Mouse (Mus musculus): ENCODE measurements around the gene Snx21.
"Not testable (repeated sequence)": the region's sequence is repeated elsewhere in the genome, so short reads cannot be mapped to it uniquely, and the experiment has no call there.

Snx21 gene

GRCm38 (mm10) chr2:164793772-164794171 is 8.1 kb downstream of the Snx21 start:
- no peak for DNase-seq (ENCODE audit: low spot score in 2 of 2)

DNA sequence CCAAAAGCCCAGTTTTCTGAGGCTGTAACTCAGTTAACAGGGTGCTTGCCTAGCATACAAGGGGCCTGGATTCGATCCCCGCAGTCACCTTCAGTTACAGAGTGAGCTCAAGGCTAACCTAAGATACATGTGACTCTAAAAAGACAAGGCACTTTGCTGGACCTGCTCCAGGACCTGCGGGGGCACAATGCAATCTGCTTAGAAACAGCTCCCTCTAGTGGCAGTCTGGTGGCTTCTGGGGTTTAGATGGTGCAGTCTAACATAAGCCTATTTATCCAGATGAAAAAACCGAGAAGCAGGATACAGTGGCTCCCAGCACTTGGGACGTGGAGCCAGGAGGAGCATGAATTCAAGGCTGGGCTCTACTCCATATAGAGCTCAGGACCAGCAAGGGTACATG is 8.7 kb downstream of the Snx21 start:
- DNase-seq (ENCODE audit: low spot score in 2 of 2): peak; percentile 54 to 84

- no peak for DNase-seq (ENCODE audit: low spot score in 2 of 2)
These were observed 10.2 kb downstream of the Snx21 start for GRCm38 (mm10) chr2:164795868-164796267.

- DNase-seq (ENCODE audit: low spot score in 2 of 2): not testable (repeated sequence)
These were observed 12.9 kb downstream of the Snx21 start for GRCm38 (mm10) chr2:164798554-164798953.

DNA sequence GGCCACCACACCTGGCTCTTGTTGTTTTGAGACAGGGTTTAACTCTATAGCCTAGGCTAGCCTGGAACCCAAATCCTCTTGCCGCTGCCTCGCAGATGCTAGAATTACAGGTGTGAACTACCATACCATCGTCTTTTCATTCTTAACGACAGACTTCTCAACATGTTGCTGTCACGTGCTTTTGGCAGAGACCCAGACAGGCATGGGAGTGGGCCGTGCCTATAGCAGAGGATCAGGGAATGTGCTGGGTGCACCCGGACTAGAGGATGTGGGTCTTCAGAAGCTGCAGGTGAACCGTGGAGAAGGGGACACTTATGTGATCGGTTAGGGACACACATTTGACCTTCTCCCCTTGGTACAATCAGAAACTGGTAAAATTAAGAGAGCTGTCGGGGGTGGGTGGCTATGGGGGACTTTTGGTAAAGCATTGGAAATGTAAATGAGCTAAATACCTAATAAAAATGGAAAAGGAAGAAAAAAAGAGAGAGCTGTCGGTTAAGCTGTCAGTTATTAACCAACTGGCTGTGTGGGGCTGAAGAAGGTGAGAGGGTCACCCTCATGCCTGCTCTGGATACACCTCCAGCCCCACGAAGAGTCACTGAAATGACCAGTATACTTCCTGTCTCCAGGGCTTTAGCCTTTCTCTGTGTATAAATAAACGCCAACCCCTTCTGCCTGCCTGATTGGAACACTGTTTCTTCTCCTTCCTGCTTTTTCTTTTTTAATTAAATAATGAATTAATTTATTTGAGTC is 14.8 kb downstream of the Snx21 start:
- no peak for DNase-seq (ENCODE audit: low spot score in 2 of 2)

DNA sequence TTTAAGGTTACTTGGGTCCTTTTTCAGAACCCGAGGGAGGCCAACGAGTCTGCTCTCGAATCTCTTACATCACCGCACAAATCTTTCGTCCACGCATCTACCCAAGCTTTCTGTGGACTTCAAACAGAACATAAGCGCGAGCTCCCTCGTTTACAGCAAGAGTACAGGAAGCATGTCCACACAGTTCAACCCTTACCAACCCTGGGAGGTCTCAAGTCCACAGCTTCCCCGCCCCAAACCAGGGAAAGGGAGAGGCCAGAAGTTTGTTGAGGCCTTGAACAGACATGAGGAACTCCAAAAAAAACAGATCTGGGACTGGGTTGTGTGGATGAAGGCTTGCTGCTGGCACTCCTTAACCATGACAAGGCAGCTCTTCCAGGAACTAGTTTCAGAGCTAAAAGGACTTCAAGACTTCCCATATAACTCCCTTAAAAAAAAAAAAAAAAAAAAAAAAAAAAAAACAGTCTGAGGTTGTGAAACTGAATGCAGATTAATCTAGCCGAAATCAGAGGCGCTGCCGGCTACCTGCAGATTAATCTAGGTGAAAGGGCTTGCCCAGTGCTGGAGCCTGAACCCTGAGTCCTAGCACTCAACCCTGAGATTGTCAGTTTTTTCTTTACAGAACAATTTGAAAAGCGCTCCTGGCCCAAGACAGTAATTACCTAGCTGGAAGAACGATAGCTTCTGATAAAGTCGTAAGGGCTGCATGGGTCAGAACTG is 17.7 kb downstream of the Snx21 start:
- DNase-seq (ENCODE audit: low spot score in 2 of 2): no peak

DNA sequence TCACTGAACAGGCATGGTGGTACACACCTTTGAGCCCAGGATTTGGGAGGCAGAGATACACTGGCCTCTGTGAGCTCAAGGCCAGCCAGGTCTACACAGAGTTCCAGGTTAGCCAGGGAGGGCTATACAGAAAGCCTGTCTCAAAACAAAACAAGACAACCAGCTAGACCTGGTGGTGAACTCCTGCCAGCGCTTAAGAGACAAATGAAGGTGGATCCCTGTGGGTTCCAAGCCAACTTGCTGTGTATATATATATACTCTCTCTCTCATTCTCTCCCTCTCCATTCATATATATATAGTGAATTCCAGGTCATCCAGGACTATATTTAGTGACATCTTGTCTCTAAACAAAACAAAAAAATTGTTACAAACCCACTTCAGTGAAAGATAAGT is 18.3 kb downstream of the Snx21 start:
- DNase-seq (ENCODE audit: low spot score in 2 of 2): no peak

DNA sequence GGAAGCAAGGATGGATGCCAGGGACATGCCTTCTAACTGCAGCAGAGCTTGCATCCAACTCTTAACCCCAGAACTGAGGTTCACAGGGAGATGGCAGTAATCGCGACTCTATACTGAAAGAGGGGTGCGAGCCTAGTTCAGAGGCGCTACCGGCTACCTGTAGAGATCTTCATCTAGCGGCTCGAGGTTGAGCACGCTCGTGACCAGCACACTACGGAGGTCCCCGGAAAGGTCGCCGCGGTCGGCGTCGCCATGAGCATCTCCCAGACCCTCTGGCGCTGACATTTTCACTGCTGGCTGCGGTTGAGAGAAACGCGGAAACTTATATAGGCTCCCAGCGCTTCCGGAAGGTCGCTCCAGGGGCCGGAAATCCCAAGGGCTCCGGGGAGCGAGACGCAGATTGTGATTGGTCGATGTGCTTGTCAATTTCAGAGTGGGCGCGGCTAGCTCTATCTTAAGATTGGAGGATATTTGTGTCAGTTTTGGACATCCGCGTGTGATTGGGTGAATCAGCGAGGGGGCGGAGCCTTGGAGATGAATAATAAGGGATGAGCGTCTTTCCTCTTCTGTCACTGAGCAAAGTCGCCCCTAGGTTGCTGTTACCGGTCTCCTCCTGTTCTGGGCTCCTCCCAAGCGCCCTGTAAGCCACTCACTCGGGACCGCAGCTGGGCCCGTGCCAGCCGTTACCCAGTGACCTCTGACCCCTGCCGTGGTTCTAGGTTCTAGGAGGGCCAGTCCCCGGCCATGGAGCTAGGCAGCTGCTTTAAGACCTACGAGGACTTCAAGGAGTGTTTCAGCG is 19.1 kb downstream of the Snx21 start, which contains the start of the genes Acot8 and Zswim3:
Gene Acot8, minus strand, starts transcription at position 350 of the 799 bp plus-strand sequence.
Gene Zswim3, plus strand, starts transcription at position 566 of the 799 bp plus-strand sequence.
- DNase-seq (ENCODE audit: low spot score in 2 of 2): peak; percentile 98 to 99

- DNase-seq (ENCODE audit: low spot score in 2 of 2): no peak
These were observed 19.7 kb downstream of the Snx21 start for GRCm38 (mm10) chr2:164805332-164805718.

GRCm38 (mm10) chr2:164806614-164807013 is 21.0 kb downstream of the Snx21 start:
- DNase-seq (ENCODE audit: low spot score in 2 of 2): no peak

DNA sequence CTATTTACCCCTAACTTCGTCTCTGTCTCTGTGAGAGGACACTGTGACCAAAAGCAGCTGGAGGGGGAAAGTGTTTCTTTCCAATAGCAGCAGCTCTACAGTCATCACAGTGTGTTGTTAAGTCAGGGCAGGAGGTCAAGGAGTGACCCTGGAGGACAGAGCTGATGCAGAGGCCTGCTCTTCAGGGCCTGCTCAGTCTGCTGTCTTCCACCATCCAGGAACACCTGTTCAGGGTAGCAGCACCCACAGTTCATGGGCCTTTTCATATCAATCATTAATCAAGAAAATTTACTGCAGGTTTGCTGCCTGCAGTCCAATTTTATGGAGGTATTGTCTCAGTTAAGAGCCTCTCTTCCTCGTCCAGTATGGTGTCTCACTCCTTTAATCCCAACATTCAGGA is 27.9 kb downstream of the Snx21 start:
- DNase-seq (ENCODE audit: low spot score in 2 of 2): no peak

GRCm38 (mm10) chr2:164815348-164815747 is 29.7 kb downstream of the Snx21 start:
- no peak for DNase-seq (ENCODE audit: low spot score in 2 of 2)

- DNase-seq (ENCODE audit: low spot score in 2 of 2): no peak
These were observed 30.2 kb downstream of the Snx21 start for GRCm38 (mm10) chr2:164815821-164816220.

- DNase-seq (ENCODE audit: low spot score in 2 of 2): no peak
These were observed 31.6 kb downstream of the Snx21 start for GRCm38 (mm10) chr2:164817206-164817605.

DNA sequence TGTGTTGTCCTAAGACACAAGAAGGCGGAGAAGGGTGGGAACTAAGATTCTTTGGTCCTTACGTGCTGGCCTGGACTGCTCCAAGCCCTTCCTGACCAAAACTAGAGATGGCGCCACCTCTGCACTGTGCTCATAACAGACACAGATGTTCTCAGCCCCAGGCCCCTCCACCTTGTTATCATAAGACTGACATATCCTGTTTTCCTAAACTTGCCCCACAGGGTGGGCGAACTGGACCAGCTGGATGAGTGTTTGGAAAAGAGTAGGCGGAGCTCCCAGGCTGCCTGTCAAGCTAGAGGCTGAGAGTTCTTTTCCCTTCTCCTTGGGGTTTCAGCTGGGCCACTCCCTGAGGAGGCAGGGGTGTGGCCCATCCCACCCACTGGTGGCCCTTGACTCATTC is 32.1 kb downstream of the Snx21 start:
- DNase-seq (ENCODE audit: low spot score in 2 of 2): no peak

DNA sequence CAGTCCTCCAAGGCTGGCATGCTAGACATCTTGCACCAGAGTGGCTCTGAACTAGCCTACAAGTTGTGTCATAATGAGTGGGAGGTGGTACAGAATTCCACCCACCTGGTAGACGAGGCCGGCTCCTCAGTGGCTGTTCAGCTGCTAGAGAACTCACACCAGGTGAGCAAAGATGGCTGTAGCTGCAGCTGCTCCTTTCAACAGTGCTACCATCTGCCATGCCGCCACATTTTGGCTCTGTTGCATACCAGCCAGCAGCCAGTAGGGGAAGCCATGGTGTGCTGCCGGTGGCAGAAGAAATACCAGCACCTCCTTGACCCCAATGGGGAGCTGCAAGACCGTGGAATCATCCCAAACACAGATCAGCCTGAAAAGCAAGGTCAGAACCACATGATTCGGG is 35.4 kb downstream of the Snx21 start:
- DNase-seq (ENCODE audit: low spot score in 2 of 2): no peak

DNA sequence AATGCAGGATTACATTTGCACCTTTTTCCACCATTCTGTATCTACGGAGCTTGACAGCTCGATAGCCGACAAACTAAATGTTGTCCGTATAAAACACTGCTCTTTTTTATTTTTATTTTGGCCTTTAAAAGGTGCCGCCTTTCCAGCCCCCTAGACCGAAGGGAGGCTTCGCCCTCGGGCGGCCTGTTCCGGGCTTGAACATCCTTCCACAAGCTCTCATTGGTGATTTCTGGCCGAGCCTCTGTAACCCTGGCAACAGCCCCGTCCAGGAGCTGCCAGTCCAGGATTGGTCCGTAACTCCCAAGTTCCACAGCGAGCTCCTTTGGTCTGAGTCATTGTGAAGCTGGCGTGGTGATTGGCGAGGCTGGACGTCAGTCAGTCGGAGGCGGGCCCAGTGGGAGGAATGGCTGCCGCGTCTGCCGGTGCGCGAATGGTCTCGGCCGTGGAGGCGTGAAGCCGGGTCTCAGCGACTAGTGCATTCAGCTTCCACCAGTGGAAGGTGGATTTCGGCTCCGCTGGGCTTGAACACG is 37.1 kb downstream of the Snx21 start, which contains the start of gene Zswim1:
Gene Zswim1, plus strand, starts transcription at position 51 of the 530 bp plus-strand sequence.
- peak; percentile 100 for DNase-seq (ENCODE audit: low spot score in 2 of 2)

DNA sequence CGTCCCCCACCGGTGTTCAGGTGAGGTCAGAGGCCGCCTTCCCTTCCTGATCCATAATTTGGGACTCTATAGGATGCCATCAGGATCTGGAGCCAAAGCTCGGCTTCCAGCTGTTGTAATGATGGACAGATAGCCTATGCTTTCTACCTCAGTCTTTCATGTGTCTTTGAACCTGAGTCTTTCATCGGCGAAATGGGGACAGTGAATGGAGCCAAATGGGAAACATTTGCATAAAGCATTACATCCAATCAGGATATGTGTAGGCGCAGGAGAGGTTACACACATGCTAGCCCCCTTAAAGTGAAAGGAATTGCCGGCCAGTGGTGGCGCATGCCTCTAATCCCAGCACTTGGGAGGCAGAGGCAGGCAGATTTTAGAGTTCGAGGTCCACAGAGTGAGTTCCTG is 37.6 kb downstream of the Snx21 start:
- DNase-seq (ENCODE audit: low spot score in 2 of 2): no peak

DNA sequence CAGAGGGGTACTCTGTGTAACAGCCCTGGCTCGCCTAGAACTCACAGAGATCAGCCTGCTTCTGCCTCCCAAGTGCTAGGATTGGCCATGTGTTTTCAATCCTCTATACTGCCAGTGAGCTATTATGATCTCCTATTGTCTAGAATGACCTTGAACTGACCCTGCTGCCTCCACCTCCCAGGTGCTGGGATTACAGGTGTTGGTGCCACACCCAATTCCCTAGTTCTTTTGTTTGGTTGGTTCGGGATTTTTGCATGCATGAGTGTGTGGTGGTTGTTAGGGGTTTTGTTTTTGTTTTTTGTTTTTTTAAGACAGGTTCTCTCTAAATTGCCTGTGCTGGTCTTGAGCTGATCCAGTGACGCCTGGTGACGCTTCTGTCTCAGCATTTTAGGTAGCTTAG is 38.3 kb downstream of the Snx21 start:
- DNase-seq (ENCODE audit: low spot score in 2 of 2): no peak

DNA sequence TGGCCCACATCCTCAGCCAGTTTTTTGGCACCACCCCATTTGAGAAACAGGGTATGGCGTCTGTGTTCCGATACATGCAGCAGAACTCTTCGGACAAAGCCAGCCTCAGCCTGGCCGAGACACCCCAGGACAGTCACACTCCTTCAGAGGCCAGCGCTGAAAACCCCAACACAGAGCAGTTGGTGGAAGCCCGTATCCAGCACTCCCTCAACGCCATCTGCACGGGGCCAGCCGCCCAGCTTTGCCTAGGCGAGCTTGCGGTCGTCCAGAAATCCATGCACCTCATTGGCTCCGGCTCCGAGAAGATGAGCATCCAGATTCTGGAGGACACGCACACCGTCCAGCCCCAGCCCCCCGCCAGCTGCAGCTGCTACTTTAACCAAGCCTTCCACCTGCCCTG is 39.9 kb downstream of the Snx21 start:
- DNase-seq (ENCODE audit: low spot score in 2 of 2): no peak

- no peak for DNase-seq (ENCODE audit: low spot score in 2 of 2)
These were observed 41.7 kb downstream of the Snx21 start for GRCm38 (mm10) chr2:164827146-164827850.

All from cerebellum, postnatal 4 days (tissue).